Mouse (Mus musculus) lung, postnatal 0 days (tissue): Measurements from ENCODE around the gene Hlcs. TPM values are rescaled to one million over a fixed set of nuclear protein-coding genes. Genes with fewer than 3 reads are reported as not detected.
A peak's percentile ranks its signal among the peaks of the same experiment; 100 is the strongest.

Source experiments
- ATAC-seq: fragments of 200-750 bp; cut with Nextera tagmentation; 2 replicates; pipeline ENCODE4 v1.8.0; 2017; ENCODE audit warnings: moderate library complexity
- DNase-seq: peaks from one replicate; pipeline ENCODE4 v3.0.0-alpha.2; 2016; ENCODE audit warnings: low spot score
- H3K27ac ChIP-seq: fragments of 300-500 bp; sonication (generic); 2 replicates; pipeline ENCODE4 v1.5.1; 2014; ENCODE audit warnings: antibody characterized with exemption, mild to moderate bottlenecking, low read length, mixed read lengths
- H3K27me3 ChIP-seq: fragments of 300-500 bp; sonication (generic); replicated peaks from 2 replicates; pipeline ENCODE4 v1.6.1; 2014; ENCODE audit warnings: low read length, mixed read lengths; ENCODE audit not compliant: insufficient read depth
- H3K36me3 ChIP-seq: fragments of 300-500 bp; sonication (generic); 2 replicates; pipeline ENCODE4 v1.6.1; 2014; ENCODE audit warnings: low read length, mixed read lengths; ENCODE audit not compliant: insufficient read depth
- H3K4me1 ChIP-seq: fragments of 300-500 bp; sonication (generic); 2 replicates; pipeline ENCODE4 v1.6.1; 2014; ENCODE audit warnings: antibody characterized with exemption, low read depth, low read length, mixed read lengths; ENCODE audit not compliant: insufficient read depth
- H3K4me2 ChIP-seq: fragments of 300-500 bp; sonication (generic); replicated peaks from 2 replicates; pipeline ENCODE4 v1.6.1; 2014; ENCODE audit warnings: low read depth, mild to moderate bottlenecking, low read length, moderate library complexity, mixed read lengths
- H3K4me3 ChIP-seq: fragments of 300-500 bp; sonication (generic); 2 replicates; pipeline ENCODE4 v1.5.1; 2014; ENCODE audit warnings: low read depth, low read length
- H3K9ac ChIP-seq: fragments of 300-500 bp; sonication (generic); replicated peaks from 2 replicates; pipeline ENCODE4 v1.6.1; 2014; ENCODE audit warnings: low read depth, mild to moderate bottlenecking
- H3K9me3 ChIP-seq: fragments of 300-500 bp; sonication (generic); 2 replicates; pipeline ENCODE4 v1.6.1; 2016; ENCODE audit warnings: low read length, mixed read lengths
- CTCF ChIP-seq: IDR thresholded peaks from 2 replicates; pipeline ENCODE4 v1.5.1; 2016; ENCODE audit warnings: antibody characterized with exemption, mild to moderate bottlenecking
- EP300 ChIP-seq: IDR thresholded peaks from 2 replicates; pipeline ENCODE4 v1.6.1; 2016; ENCODE audit warnings: antibody characterized with exemption, mild to moderate bottlenecking, control low read depth
- WGBS: fragments of 180-500 bp; shearing (Covaris S2); extraction: QIAGEN DNeasy Blood & Tissue Kit; methylation state at CpG from one replicate; pipeline ENCODE4 v1.1.7; 2014; 5-methylcytosine and 5-hydroxymethylcytosine counted together
- polyA plus RNA-seq: library from polyadenylated mRNA; unstranded; fragments of >200 nt; fragmentation: Nextera tagmentation; extraction: Ambion mirVana; gene quantifications from 2 replicates; pipeline ENCODE4 v1.2.1, GENCODE M21; 2015

Hlcs gene
- polyA plus RNA-seq, 1 experiment from 2014 or later, result 4.6 TPM

DNA sequence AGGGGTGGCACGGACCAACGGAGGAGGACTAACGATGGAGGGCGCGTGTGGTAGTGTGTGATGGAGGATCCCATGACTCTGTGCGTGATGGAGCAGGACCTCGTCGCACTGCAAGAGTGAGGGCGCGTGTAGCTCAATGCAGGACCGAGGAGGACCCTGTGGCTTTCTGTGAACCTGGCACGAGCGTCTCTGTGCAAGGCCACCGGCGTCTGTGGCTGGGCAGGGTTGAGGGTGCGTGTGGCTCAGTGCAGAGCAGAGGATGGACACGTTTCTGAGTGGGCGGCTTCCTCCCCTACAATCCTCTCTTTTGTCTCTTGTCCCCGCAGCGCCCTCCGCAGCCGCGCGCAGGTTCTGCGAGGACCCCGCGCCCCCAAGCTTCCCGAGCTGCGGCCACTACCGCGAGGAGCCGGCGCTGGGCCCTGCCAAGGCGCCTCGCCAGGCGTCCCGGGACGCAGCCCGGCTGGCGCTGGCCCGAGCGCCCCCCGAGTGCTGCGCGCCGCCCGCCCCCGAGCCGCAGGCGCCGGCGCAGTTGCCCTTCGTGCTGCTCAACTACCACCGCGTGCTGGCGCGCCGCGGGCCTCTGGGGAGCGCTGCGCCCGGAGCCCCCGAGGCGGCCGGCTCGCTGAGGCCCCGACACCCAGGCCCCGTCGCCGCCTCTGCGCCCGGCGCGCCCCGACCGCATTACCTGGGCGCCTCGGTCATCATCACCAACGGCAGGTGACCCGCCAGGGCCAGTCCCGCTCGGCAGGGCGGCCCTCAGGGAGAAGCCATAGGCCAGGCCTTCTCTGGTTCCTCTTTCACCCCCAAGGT lies 188.0 kb downstream of the Hlcs start:
- H3K4me3 ChIP-seq, result peak overlapping the region; percentile 21
- H3K27ac ChIP-seq, result no peak overlapping the region
- ATAC-seq (peak; percentile 38; the same call in 1 of the 2 replicates), DNase-seq (no peak)
- peak overlapping the region; percentile 51 for H3K4me2 ChIP-seq
- H3K9ac ChIP-seq, result no peak overlapping the region
- WGBS, result 5% methylated on average over 76 of the region's 83 CpGs
- no peaks in the 10 kb centered on the region for H3K4me1 ChIP-seq
- no peaks in the 10 kb centered on the region for H3K9me3 ChIP-seq
- no peak for TF ChIP-seq CTCF
- no peak for TF ChIP-seq EP300
- peaks cover 41% of the 10 kb centered on the region for H3K27me3 ChIP-seq
- no peaks in the 10 kb centered on the region for H3K36me3 ChIP-seq

- Histone ChIP-seq H3K27ac (no peak overlapping the region), H3K4me3 (no peak overlapping the region), H3K9ac (no peak overlapping the region), H3K4me2 (no peak overlapping the region), H3K36me3 (no peaks in the 10 kb centered on the region), H3K4me1 (no peaks in the 10 kb centered on the region), H3K9me3 (no peaks in the 10 kb centered on the region), H3K27me3 (peaks cover 41% of the 10 kb centered on the region)
- DNase-seq, result no peak
- no peak for TF ChIP-seq EP300
- no peak for TF ChIP-seq CTCF
- ATAC-seq, result no peak
- WGBS, result 49% methylated on average over 11 of the region's 11 CpGs
These were observed 190.1 kb downstream of the Hlcs start for GRCm38 (mm10) chr16:94123247-94123646.

DNA sequence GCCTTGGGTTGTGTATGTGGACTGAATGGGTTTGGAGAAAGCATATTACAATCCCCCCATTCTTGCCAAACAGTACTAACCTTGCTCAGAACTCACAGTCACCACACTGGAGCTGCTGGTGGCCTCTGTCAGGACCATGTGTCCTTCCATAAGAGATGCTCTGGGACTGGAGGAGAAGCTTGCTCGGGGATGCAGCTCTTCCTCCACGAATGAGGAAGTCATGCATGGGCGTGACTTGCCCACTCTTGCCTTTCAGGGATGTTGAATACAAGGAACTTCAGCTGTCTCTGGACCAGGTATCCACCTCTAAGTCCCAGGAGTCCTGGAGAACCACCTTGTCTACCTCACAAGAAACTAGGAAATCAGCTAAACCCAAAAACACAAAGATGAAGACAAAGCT lies 191.0 kb downstream of the Hlcs start:
- Histone ChIP-seq H3K36me3 (no peaks in the 10 kb centered on the region), H3K9me3 (no peaks in the 10 kb centered on the region), H3K9ac (no peak overlapping the region), H3K4me3 (no peak overlapping the region), H3K4me2 (no peak overlapping the region), H3K27me3 (peaks cover 37% of the 10 kb centered on the region), H3K27ac (no peak overlapping the region), H3K4me1 (no peaks in the 10 kb centered on the region)
- no peak for DNase-seq
- WGBS, result 75% methylated on average over 3 of the region's 3 CpGs
- ATAC-seq, result no peak
- TF ChIP-seq EP300, result no peak
- no peak for TF ChIP-seq CTCF

DNA sequence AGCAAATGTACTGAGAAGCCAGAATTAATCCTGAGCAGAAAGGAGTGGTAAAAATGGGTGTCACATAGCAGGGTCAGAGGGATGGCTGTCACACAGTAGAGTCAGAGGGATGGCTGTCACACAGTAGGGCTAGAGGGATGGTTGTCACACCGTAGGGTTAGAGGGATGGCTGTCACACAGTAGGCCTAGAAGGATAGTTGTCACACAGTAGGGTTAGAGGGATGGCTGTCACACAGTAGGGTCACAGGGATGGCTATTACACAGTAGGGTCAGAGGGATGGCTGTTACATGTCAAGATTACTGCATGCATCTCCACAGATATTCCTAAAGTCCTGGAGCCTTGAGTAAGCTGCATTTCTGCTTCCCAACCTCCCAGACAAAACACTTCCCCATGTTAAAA lies 195.0 kb downstream of the Hlcs start:
- Histone ChIP-seq H3K4me3 (no peak overlapping the region), H3K36me3 (no peaks in the 10 kb centered on the region), H3K9me3 (no peaks in the 10 kb centered on the region), H3K4me1 (no peaks in the 10 kb centered on the region), H3K27me3 (0 out of 2 replicates have a peak, but pooled peaks cover 5% of the 10 kb centered on the region), H3K9ac (no peak overlapping the region), H3K27ac (no peak overlapping the region), H3K4me2 (no peak overlapping the region)
- no peak for DNase-seq
- no peak for ATAC-seq
- WGBS, result 100% methylated on average over 1 of the region's 1 CpGs
- TF ChIP-seq EP300, result no peak
- TF ChIP-seq CTCF, result no peak

DNA sequence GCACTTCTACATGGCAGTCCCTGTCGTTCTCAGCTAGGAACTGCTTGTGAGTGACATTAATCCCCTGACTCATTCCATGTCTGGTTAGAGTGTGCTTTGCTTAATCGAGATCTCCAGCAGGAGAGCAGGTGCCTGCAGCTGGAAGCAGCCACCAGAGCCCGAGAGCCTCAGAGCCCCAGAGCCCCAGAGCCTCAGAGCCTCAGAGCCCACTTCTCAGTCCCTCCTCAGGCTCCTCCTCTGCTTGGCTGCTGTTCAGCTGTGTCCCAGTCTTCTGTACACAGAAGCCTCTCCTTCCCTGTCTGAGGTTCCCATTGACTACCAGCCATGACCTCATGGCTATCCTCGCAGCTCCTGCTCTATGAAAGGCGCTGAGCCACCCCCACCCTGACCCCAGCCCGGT lies 196.0 kb downstream of the Hlcs start:
- 0 out of 2 replicates have a peak, but pooled peaks cover 5% of the 10 kb centered on the region for H3K27me3 ChIP-seq

DNA sequence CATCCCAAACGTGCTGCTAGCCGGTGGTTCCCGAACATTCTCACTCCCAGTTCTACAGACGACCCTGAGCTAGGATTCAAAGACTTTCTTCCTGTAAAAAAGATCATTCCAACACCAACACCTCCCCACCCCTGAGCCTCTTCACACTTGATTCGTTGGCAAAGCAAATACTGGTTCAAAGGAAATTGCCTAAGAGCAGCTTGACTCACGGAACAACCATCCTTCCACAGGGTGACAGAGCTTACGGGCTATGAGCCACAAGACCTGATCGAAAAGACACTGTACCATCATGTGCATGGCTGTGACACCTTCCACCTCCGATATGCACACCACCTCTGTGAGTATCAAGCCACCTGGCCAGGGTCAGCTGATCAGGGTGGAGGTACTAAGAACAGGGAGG lies 198.7 kb downstream of the Hlcs start:
- TF ChIP-seq EP300 (no peak), CTCF (no peak)
- Histone ChIP-seq H3K4me2 (no peak overlapping the region), H3K9me3 (no peaks in the 10 kb centered on the region), H3K9ac (no peak overlapping the region), H3K36me3 (no peaks in the 10 kb centered on the region), H3K27me3 (no peaks in the 10 kb centered on the region), H3K4me3 (no peak overlapping the region), H3K27ac (no peak overlapping the region), H3K4me1 (no peaks in the 10 kb centered on the region)
- DNase-seq (peak; percentile 28), ATAC-seq (peak; percentile 25)
- WGBS, result 38% methylated on average over 9 of the region's 9 CpGs

More for the DNA sequence above, 196.0 kb downstream of the Hlcs start:
- no peaks in the 10 kb centered on the region for H3K36me3 ChIP-seq
- no peak overlapping the region for H3K9ac ChIP-seq
- H3K27ac ChIP-seq, result no peak overlapping the region
- no peaks in the 10 kb centered on the region for H3K4me1 ChIP-seq
- H3K4me3 ChIP-seq, result no peak overlapping the region
- DNase-seq (peak; percentile 15), ATAC-seq (peak; percentile 25; the same call in 1 of the 2 replicates)
- no peak overlapping the region for H3K4me2 ChIP-seq
- no peaks in the 10 kb centered on the region for H3K9me3 ChIP-seq
- WGBS, result 27% methylated on average over 6 of the region's 6 CpGs
- TF ChIP-seq CTCF (no peak), EP300 (no peak)
